Mouse (Mus musculus) heart, adult 9 months (tissue): ENCODE results near the gene Nhej1.

Source experiments
- DNase-seq, 2 experiments: peaks; one replicate each; pipeline ENCODE4 v3.0.0; 2022; ENCODE audit warnings: low spot score in 2 of 2

The Nhej1 gene

DNA sequence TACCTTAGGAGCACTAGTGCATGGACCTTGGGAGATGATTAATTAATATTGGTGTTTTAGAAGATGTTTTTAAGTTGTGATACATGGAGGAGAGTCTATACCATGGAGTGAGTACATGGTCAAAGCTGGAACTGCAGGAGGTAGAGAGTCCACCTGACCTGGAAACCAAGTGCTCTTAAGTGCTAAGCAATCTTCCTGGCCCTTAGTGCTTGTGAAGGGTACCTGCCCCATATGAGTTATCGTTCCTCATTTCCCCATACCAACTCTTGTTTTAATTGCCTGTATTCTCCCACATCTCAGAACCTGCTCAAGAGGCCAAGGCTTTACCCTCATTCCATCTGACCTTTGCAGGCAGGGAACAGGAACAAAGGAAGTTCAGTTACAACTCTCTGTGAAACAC is 149.1 kb downstream of the Nhej1 start:
- no peak for DNase-seq

DNA sequence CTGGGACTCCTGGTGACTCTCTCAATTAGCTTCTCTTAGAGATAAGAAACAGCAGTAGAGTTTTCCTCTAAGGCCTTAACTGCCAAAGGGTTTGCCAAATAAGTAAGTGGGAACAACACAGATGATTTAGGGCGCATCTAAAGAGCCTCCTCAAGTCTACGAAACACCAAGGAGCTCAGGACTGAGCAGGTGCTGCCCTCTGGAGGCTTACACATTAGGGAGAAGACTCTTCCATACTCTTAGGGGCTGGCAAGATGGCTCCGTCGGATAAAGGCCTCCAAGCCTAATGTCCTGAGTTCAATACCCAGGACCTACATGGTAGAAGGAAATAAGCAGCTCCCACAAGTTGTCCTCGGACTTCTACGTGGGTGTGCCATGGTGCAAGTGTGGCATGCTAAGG is 151.4 kb downstream of the Nhej1 start:
- DNase-seq = no peak

DNA sequence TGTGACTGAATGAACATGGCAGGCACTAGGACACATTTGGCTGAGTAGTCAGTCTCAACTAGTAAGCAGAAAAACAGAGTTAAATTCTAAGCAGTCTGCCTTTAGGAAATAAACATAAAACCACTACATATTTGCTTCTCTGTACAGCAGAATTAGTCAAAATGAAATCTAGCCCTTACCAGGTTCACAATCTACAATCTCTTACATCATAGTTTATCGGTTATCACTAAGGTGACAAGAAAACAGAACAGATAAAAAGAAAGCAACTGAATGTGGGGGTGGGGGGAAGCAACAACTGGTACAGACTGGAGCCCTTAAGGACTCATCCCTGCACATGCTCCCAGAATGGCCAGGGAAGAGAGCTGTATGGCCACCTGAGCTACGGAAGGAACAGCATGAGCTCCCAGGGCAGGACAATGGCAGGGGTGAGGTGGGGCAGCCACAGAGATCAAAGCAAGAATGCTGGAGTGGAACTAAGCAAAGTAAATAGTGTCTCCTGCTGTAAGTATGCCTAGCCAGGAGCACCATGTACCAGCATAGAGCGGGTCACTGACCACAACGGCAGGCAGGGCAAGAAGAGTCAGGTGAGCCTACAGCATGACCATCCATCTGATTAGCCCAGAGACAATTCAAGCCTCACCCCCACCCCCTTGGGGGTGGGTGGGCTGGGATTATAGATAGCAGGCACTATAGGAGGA is 153.5 kb downstream of the Nhej1 start:
- no peak for DNase-seq

DNA sequence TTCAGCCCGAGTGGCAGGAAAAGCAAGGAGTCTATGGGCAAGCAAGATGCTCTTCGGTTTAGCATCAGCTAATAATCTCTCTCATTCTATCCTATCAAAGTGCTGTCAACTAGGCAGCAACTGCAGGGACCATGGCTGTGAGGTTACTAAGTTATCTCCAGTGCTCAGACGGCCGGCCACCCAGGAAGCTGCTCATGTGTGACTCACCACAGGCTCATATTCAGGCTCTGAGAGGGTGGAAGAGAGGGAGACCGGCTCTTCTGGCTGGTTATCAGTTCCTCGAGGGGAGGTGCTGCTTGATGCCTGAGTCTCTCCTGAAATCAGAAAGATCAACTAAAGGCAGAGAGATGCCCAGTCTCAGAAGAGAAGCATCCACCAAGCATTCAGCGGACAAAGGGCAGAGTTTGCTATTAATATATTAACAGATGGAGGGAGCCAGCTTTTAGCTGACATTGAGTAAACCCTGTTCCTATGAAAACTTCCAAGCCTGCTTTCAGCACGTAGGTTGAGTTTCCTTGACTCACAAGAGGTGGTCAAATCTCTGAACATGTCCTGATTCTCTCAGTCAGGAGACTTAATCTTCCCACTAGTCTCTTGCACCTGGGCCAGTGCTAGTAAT is 156.9 kb downstream of the Nhej1 start:
- no peak for DNase-seq

DNA sequence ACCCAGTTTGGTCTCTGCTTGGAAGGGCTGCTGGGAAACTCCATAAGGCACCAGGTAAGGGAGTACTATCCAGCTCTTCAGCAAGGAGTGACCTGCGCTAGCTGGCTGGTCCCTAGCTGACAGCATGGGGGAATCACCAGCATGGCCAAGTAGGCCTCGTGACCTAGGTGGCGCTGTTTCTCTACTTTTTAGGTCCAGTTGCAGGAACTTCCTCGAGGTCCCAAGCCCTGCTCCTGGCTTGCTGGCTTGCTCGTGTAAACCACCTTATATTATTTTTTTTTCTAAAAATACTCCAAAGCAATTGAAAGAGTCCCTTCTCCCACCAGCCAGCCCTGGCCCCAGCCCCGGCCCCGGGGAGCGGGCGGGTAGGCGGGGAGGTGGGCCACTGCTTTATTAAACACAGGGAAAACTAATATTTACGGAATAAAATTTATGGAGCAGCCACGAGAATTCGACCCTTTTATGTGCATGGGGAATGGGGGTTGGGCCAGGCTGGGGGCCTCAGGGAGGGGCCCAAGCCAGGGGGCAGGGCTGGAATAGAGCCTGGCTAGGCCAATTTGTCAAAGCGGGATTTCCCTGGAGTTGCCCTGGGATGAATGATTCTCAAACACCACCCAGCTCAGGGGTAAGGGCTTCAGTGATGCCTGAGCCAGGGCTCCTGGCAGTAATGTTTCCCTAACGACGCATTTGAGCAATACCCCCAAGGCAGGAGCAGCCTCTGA is 160.3 kb downstream of the Nhej1 start:
- peak; percentile 57 to 67 for DNase-seq

DNA sequence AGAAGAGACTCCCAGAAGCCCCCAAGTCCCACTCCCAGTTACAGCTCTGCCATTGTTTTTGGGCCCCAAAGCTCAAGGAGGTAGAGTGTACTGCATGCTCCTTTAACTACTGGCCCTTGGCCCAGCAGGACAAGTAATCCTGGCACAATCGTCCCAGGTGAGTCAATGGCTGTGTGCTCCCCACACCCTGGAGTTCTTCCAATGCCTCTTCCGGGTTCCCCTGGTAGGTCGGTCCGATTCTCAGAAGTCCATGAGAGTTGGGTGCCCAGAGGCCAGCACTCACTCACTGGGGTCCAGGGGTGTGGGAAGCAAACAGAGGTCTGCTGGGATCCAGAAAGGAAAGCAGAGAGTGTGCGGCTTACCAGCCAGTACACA is 162.2 kb downstream of the Nhej1 start:
- no peak for DNase-seq

DNA sequence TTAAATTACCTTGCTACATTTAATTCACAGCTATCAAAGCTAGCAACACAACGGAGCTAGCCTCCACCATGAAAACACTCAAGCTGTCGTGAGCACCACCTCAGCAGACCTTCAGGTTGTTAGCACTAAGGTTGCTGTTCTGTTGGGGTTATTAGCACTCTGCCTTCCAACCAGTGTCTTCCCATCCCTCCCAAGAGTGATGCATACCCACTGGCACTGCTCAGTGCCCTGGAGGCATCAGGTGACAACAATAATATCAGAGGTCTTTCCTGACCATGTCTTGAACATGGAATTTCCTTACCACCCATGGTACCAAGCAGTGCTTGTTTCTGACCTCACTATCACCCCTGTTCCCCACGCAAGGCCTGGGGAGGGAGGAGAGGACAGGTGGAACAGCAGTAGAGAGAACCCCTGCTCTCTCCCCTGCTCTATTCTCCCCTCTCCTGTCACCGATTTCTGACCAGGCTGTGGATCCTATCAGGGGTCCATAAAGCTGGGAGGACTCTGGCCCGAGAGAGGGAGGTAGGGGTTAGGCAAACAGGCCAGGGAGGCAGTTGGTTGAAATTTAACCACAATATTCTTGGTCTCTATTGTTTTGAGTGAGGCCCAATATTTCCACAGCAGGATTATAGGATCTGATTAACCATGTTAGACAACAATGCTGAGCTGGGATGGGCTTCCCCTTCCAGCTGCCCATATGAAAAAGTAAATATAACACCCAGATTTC is 162.7 kb downstream of the Nhej1 start:
- DNase-seq = no peak

DNA sequence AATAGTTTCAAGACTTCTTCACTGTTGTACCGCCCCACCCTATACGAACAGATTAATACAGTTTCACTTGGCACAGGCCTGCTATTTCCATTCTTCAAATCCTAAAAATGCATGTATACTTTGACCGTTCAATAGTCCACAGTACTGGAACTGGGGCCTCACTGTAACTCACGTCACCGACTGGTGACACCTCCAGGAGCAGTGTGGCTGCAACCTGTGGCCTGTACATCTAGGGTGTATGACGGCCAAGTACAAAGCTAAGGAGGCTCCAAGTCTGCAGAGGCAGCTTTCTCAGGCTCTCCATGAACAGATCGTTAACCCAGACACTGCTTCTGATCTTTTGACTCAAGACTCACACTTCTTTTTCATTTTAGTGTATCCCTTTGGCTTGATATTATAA is 163.3 kb downstream of the Nhej1 start:
- no peak for DNase-seq

DNA sequence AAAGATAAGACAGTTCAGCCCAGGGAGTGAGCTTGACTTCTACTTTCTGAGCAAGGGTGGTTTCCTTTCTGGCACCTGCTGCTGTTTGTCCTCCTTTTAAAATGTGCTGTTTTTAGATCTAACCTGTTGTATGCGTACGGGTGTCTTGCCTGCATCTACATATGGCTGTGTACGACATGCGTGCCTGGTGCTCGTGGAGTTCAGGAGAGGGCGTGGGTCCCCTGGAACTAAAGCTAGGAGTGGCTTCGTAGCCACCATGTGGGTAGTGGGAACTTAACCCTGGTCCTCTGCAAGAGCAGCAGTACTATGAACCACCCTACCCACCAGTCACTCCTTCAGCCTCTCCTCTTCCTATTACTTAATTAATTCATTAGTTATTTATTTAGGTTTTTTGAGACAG is 164.9 kb downstream of the Nhej1 start:
- no peak for DNase-seq

DNA sequence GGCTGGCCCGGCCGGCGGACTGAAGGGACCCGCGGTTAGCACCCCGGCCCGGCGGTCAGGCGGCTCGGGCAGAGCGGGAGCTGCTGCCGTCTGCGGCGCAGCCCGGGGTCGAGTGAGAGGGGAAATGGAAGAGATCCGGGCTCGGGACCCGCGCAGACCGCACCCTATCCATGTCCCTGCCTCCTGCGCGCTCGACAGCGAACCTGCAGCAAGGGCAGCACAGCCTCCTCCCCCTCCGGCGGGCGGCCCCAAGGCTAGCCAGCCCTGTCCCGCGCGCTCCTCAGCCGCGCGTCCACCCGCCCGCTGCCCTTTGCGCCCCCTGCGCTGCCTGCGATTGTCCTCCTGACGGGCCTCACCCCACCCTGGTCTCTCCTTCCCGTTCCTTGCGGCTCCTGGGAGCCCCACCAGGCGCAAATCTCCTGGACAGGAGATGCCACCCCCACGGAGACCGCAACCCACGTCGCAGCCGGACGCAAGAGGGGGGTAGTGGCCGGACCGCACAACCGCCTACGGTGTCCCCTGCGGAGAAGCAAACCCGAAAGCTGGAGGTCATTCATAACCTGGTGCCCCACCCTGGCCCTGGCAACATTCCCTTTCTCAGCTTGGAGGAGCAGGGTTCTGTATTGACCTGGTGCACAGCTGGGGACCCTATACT is 173.3 kb downstream of the Nhej1 start, which contains the start of gene Ihh:
TSS of gene Ihh (minus strand) at position 117 of the 655 bp plus-strand sequence.
- DNase-seq = no peak

DNA sequence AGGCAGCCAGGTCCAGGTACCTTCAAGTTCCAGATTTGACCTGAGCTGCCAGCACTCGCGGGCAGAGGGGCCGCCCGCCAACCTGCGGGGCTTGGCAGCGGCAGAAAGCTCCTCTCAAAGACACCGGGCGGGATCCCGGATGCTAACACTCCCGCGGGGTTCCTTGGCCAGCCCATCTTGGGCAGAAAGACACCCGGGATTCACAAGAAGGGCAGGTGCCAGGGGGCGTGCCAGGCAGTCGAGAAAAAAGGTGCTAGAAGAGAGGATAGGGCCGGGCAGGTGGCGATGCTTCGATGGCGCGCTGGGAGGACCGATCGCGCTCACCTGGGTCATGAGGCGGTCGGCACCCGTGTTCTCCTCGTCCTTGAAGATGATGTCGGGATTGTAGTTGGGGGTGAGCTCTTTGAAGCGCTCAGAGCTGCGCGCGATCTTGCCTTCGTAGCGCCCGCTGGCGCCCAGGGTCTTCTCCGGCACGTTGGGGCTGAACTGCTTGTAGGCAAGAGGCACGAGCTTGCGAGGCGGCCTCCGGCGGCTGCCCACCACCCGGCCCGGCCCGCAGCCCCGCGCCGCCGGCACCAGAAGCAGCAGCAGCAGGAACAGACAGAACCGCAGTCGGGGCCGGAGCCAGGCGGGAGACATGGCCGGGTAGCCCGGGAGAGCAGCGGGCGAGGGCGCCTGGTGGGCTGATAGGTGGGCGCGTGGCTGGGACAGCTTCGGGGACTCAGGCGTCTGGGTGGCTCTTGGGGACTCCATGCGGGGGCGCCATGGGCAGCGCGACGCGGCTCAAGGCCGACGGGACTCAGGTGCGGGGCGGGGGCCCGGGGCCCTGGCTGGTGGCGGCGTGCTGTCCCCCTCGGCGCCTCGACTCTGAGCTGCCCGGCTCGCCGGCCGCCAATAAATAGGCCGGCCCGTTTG is 174.2 kb downstream of the Nhej1 start:
- DNase-seq = no peak

DNA sequence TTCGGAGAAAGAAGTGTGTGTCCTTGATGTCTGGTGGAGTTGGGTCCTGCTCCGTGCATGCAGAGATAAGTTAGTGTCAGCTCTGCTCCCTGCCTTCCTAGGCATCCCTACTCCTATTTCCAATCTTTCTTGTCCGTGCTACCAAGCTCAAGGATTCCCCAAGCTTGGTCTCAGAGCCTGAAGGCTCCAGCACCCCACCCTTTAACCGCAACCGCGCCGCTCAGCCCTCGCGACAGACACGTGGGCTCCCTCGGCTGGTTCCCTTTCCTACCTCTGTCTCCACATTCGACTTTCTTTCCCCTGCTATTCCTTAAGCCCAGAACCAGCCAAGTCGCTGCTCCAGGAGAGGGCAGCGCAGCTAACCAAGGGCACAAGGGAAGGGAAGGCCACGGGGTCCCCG is 174.9 kb downstream of the Nhej1 start:
- DNase-seq = no peak

DNA sequence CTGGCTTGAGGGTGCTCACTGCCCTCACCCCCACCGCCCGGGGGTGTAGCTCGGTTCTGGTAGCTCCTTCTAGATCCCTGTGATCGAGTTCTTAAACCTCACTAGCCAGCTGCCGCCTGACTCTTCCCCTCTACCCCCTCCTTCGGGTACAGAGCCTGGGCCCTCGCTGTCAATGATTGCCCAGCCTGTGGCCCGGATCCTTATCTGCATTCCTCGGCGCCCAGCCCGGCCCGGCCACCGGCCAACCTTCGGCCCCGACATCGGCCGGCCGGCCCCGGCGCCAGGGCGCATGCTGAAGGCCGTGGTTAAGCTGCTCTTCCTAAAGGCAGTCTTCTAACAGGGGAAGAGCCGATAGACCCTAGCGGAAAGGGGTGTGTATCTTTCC is 175.3 kb downstream of the Nhej1 start:
- peak in 1 of 2 experiments; percentile 59 for DNase-seq

DNA sequence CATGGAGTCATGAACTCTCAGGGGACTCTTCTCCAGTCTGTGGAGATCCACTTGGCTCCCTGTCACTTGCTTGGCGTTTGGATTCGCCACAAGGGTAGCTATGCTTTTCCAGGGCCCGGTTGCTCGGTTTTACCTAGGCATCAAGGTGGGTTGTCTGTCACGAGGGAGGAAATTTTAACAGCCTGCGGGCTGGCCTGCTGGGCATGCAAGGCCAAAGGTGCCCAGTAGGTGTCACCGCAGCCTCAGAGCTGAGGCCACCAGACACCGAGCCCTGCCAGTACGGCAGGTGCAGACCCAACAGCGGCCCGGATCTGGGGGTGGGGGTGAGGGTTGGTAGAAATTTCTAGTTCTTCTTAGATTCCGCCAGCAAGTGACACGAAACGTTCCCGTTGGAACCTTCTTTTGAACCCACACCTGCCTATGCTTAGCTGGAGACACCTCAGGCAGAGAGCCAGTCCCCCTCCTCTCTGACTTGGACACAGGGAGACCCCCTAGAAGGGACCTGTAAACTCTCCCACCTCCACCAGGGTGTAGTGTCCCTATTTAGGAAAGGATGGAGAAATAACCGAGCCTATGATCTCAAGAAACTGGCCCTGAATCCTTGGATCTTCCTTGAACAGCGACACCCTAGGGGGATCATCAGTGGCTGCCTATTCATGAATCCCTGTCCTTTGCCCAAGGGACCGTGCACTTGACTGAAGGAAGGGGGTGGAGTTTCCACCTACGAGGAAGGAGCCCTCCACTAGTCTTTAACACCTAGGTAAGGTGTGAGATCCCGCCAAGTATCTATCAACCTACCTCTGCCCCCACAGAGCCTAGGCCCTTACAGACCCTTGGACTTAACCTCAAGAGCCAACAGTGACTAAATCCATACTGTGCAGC is 176.0 kb downstream of the Nhej1 start:
- DNase-seq = peak; percentile 32 to 57

DNA sequence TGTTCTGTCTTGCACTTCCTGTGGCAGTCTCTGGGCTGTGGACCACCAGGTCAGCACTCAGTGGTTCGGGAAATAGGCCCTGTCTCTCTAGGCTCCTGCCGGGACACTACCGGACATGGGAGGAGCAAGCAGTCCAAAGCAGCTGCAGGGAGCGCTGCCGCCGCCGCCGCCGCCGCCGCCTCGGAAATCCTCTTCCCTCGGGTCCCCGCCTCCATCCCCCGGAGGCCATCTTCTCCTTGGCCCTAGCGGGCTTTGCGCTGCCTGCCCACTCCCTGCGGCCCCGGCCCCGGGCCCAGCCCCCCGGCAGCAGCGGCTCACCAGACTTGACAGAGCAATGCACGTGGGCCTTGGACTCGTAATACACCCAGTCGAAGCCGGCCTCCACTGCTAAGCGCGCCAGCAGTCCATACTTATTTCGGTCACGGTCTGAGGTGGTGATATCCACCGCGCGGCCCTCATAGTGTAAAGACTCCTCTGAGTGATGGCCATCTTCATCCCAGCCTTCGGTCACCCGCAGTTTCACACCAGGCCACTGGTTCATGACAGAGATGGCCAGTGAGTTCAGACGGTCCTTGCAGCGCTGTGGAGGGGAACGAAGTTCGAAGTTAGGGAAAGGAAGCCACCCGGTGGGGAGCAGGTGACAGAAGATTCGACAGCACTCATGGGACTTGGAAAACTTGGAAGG is 176.9 kb downstream of the Nhej1 start:
- peak; percentile 17 to 41 for DNase-seq

DNA sequence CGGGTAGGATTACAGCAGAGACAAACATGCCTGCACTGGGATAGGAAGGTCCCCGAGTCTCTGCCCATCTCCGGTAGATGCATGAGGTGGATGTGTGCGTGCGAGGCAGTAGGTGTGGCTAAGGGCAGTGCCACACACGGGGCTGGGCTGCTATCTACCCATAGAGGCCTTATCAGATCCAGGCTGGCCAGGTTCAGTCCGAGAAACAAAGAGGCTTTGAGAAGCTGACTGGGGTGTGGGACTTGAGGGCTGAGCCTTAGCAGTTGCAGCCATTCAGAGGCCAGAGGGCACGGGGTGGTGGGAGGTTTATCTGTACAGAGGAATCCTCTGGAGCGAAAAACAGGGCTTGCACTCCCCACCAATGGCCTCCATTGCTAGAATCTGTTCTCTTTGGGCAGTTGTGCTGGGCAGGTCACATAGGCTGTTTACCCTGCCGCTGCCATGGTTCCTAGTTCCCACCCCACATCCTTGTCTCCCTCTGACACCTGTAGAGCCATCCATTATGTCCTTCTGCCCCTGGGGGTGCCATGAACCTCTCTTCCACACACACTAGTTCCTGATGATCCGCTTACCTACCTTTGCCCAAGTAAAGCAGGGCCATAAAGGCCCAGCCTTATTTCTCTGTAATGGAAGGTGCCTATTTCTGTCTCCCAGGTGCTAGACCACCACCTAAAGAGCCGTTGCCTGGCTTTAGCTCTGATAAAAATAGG is 183.2 kb downstream of the Nhej1 start:
- DNase-seq = no peak

DNA sequence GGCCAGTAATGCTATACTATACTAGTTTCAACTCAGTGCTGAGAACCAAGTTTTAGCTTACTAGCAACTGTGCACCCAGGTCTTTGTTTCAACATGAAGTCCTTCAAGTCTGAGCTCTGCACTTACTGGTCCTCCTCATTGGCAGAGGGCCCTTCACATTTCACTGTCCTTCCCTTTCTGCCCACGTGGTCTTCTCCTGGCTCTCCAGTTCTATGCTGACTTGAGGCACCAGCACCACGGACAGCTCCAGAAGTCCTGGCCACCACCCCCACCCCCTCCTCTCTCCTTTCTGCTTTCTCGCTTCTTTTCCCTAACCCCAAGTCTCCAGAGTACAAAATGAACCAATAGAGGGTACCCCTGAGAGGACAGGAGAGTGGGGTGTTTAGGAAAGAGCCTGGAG is 185.2 kb downstream of the Nhej1 start:
- no peak for DNase-seq

DNA sequence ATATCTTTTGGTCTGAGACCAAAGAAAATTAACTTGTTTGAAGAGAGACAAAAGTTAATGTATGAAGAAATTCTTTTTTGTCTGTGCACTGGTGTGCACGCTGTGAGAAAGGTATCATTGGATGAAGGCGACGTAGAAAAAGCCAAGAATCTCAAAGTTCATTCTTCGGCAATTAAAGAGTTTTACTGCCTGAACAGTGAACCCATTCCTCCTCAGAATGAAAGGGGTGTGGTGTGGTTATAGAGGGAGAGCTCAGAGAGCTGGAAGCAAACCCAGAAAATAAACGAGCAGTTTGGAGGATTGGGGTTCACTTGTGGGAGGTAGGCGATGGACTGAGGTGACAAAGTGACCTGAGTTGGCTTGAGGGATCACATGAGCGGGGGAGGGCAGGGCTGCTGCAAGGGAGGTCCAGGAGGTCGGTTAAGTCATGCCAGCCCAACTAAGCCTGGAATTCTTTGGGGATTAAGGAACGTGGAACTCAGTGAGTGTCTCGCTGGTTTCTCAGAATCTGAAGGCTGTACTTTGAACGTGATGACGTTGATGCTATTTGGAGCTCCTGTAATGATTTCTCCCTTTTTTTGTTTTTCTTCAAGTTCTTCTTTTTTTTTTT is 188.7 kb downstream of the Nhej1 start:
- DNase-seq = no peak
